Mouse (Mus musculus): ENCODE data around the gene Fes. TPM values are rescaled to one million over a fixed set of nuclear protein-coding genes. Genes with fewer than 3 reads are reported as not detected.

Gene Fes
- total RNA-seq, 2 experiments from 2014 or later, result 16.7 to 18.2 TPM

GRCm38 (mm10) chr7:80377471-80377870, 10.3 kb downstream of the Fes start:
- intact Hi-C loops (cut with DNase I), result no loop called here
- peak; percentile 72 to 77 for DNase-seq

- intact Hi-C loops (cut with DNase I), result no loop called here
- no peak for DNase-seq
Measured at GRCm38 (mm10) chr7:80376192-80376591, 11.6 kb downstream of the Fes start.

GRCm38 (mm10) chr7:80375376-80376039, 12.2 kb downstream of the Fes start:
- DNase-seq, result no peak
- intact Hi-C loops (cut with DNase I), result no loop called here

GRCm38 (mm10) chr7:80374733-80375132, 13.0 kb downstream of the Fes start:
- intact Hi-C loops (cut with DNase I), result loop anchor here (5.0 kb wide), 1 partner anchor 232 kb away; no protein-coding TSS in a partner anchor

GRCm38 (mm10) chr7:80374280-80374679, 13.5 kb downstream of the Fes start:
- DNase-seq, result no peak
- intact Hi-C loops (cut with DNase I), result loop anchor here (5.0 kb wide), 1 partner anchor 232 kb away; no protein-coding TSS in a partner anchor

More at GRCm38 (mm10) chr7:80374733-80375132, 13.0 kb downstream of the Fes start:
- DNase-seq, result no peak

- intact Hi-C loops (cut with DNase I), result loop anchor here (5.0 kb wide), 1 partner anchor 232 kb away; no protein-coding TSS in a partner anchor
Measured at GRCm38 (mm10) chr7:80373850-80374249, 13.9 kb downstream of the Fes start.

GRCm38 (mm10) chr7:80373352-80373751, 14.4 kb downstream of the Fes start:
- intact Hi-C loops (cut with DNase I), result loop anchor here (5.0 kb wide), 1 partner anchor 231 kb away; no protein-coding TSS in a partner anchor
- no peak for DNase-seq

More at GRCm38 (mm10) chr7:80373850-80374249, 13.9 kb downstream of the Fes start:
- no peak for DNase-seq

GRCm38 (mm10) chr7:80372667-80373066, 15.1 kb downstream of the Fes start:
- intact Hi-C loops (cut with DNase I), result loop anchor here (5.0 kb wide), 1 partner anchor 230 kb away; no protein-coding TSS in a partner anchor
- DNase-seq, result no peak

GRCm38 (mm10) chr7:80372166-80372565, 15.6 kb downstream of the Fes start:
- intact Hi-C loops (cut with DNase I), result loop anchor here (5.0 kb wide), 1 partner anchor 230 kb away; no protein-coding TSS in a partner anchor
- no peak for DNase-seq

GRCm38 (mm10) chr7:80371041-80371751, 16.6 kb downstream of the Fes start, which contains the start of gene Man2a2:
Gene Man2a2, minus strand, starts transcription at chr7:80371375.
- intact Hi-C loops (cut with DNase I), result loop anchor here (2.0 to 5.0 kb wide), 2 partner anchors 30 to 229 kb away; partner anchors contain the start of gene Unc45a
- DNase-seq, result peak; percentile 91 to 93

GRCm38 (mm10) chr7:80370649-80371040, 17.1 kb downstream of the Fes start:
- intact Hi-C loops (cut with DNase I), result loop anchor here (2.0 to 5.0 kb wide), 2 partner anchors 30 to 228 kb away; partner anchors contain the start of gene Unc45a
- DNase-seq, result peak; percentile 82 to 85

GRCm38 (mm10) chr7:80369967-80370431, 17.7 kb downstream of the Fes start:
- DNase-seq, result no peak
- intact Hi-C loops (cut with DNase I), result loop anchor here (2.0 to 5.0 kb wide), 2 partner anchors 29 to 228 kb away; partner anchors contain the start of gene Unc45a

- intact Hi-C loops (cut with DNase I), result no loop called here
- DNase-seq, result no peak
Measured at GRCm38 (mm10) chr7:80369461-80369860, 18.3 kb downstream of the Fes start.

- peak; percentile 37 to 48 for DNase-seq
- intact Hi-C loops (cut with DNase I), result no loop called here
Measured at GRCm38 (mm10) chr7:80368635-80369421, 18.9 kb downstream of the Fes start.

GRCm38 (mm10) chr7:80368009-80368408, 19.7 kb downstream of the Fes start:
- DNase-seq, result no peak
- intact Hi-C loops (cut with DNase I), result no loop called here

- intact Hi-C loops (cut with DNase I), result no loop called here
- DNase-seq, result no peak
Measured at GRCm38 (mm10) chr7:80367232-80367631, 20.5 kb downstream of the Fes start.

GRCm38 (mm10) chr7:80365759-80366158, 22.0 kb downstream of the Fes start:
- intact Hi-C loops (cut with DNase I), result no loop called here
- DNase-seq, result peak; percentile 55 to 66

- no peak for DNase-seq
- intact Hi-C loops (cut with DNase I), result no loop called here
Measured at GRCm38 (mm10) chr7:80360435-80360834, 27.3 kb downstream of the Fes start.

GRCm38 (mm10) chr7:80358039-80358438, 29.7 kb downstream of the Fes start:
- DNase-seq, result no peak
- intact Hi-C loops (cut with DNase I), result no loop called here

GRCm38 (mm10) chr7:80357156-80357555, 30.6 kb downstream of the Fes start:
- DNase-seq, result peak in 1 of 2 experiments; percentile 24
- intact Hi-C loops (cut with DNase I), result no loop called here
